ENCODE assay signal across 11 mouse cellular contexts in genomic region chr11:6519491-6520033, GRCm38 (mm10). TPM values are rescaled to one million over a fixed set of nuclear protein-coding genes. Genes with fewer than 3 reads are reported as not detected.
DNase-seq lines count a peak whose midpoint lies in the region; ATAC-seq and TF ChIP-seq lines count a peak whose summit lies in the region.
"Had no signal": no experiment of that assay in that cellular context is flagged by ENCODE, and none has a peak within 500 bp of the region (broad histone marks: within the 10 kb centered on the region; RNA-seq: fewer than 3 reads in every experiment).

No protein-coding gene starts in this region.

- ATAC-seq in stomach, embryonic 15.5 days (ENCODE audit: insufficient read depth, low FRiP score, low read depth) = no peak
- ATAC-seq in stomach, postnatal 0 days (ENCODE audit: low FRiP score, low TSS enrichment) = no peak
- ATAC-seq in intestine, embryonic 15.5 days = peak; percentile 32
- ATAC-seq in monocyte, adult 5-6 weeks (replicated peaks; ENCODE audit: insufficient number of reproducible peaks, low FRiP score, low TSS enrichment, poor library complexity, severe bottlenecking) = peak; percentile 54

- H3K4me3 ChIP-seq in stomach, embryonic 15.5 days (replicated peaks) = peak overlapping the region; percentile 2; the same call in 1 of the 2 replicates
- no peak overlapping the region for H3K4me3 ChIP-seq in stomach, postnatal 0 days (ENCODE audit: low read depth, low read length)
- H3K4me3 ChIP-seq in intestine, embryonic 15.5 days (replicated peaks) = no peak overlapping the region
- H3K4me3 ChIP-seq: midbrain, embryonic 12.5 days had no signal

- WGBS in stomach, embryonic 15.5 days = 62% methylated on average over 11 of the region's 11 CpGs
- WGBS in stomach, postnatal 0 days = 53% methylated on average over 11 of the region's 11 CpGs
- 64% methylated on average over 11 of the region's 11 CpGs for WGBS in intestine, embryonic 15.5 days

- H3K27ac ChIP-seq in stomach, embryonic 15.5 days = no peak overlapping the region
- no peak overlapping the region for H3K27ac ChIP-seq in stomach, postnatal 0 days (replicated peaks)
- no peak overlapping the region for H3K27ac ChIP-seq in intestine, embryonic 15.5 days
- H3K27ac ChIP-seq: midbrain, embryonic 12.5 days had no signal

- H3K4me1 ChIP-seq in stomach, embryonic 15.5 days = no peaks in the 10 kb centered on the region
- no peaks in the 10 kb centered on the region for H3K4me1 ChIP-seq in stomach, postnatal 0 days (replicated peaks; ENCODE audit: control insufficient read depth, insufficient read depth)
- peaks cover 6% of the 10 kb centered on the region; the same call in 1 of the 2 replicates for H3K4me1 ChIP-seq in intestine, embryonic 15.5 days (replicated peaks)
- H3K4me1 ChIP-seq: midbrain, embryonic 12.5 days had no signal

- no peak for DNase-seq in stomach, postnatal 0 days (ENCODE audit: low spot score)
- DNase-seq in adipocyte (ENCODE audit: low spot score) = no peak
- no peak for DNase-seq in left cerebral cortex, adult 11 months (ENCODE audit: low spot score)
- DNase-seq in kidney, postnatal 4 days = no peak
- DNase-seq in cerebellum, adult 9-10 months = no peak
- DNase-seq: cerebellum, adult 2 months; right cerebral cortex, postnatal 4 days had no signal

- no peaks in the 10 kb centered on the region for H3K27me3 ChIP-seq in stomach, embryonic 15.5 days (replicated peaks)
- no peaks in the 10 kb centered on the region for H3K27me3 ChIP-seq in stomach, postnatal 0 days (ENCODE audit: control insufficient read depth, insufficient read depth, low read length)
- H3K27me3 ChIP-seq in intestine, embryonic 15.5 days (replicated peaks) = no peaks in the 10 kb centered on the region
- H3K27me3 ChIP-seq: midbrain, embryonic 12.5 days had no signal

- H3K4me2 ChIP-seq in stomach, embryonic 15.5 days = no peak overlapping the region
- no peak overlapping the region for H3K4me2 ChIP-seq in stomach, postnatal 0 days (replicated peaks; ENCODE audit: low read depth)
- H3K4me2 ChIP-seq in intestine, embryonic 15.5 days (replicated peaks) = no peak overlapping the region
- H3K4me2 ChIP-seq: midbrain, embryonic 12.5 days had no signal

- no peak for TF ChIP-seq CTCF in stomach, postnatal 0 days (IDR thresholded peaks at IDR 0.05; ENCODE audit: low read depth)

- no peak overlapping the region for H3K9ac ChIP-seq in stomach, embryonic 15.5 days
- H3K9ac ChIP-seq in stomach, postnatal 0 days (ENCODE audit: low read length) = no peak overlapping the region
- H3K9ac ChIP-seq in intestine, embryonic 15.5 days = no peak overlapping the region
- H3K9ac ChIP-seq: midbrain, embryonic 12.5 days had no signal

- H3K36me3 ChIP-seq in stomach, embryonic 15.5 days = peaks cover 4% of the 10 kb centered on the region
- peaks cover under 1% of the 10 kb centered on the region; the same call in 1 of the 2 replicates for H3K36me3 ChIP-seq in stomach, postnatal 0 days (ENCODE audit: control insufficient read depth, insufficient read depth, low read length)
- peaks cover 4% of the 10 kb centered on the region; the same call in 1 of the 2 replicates for H3K36me3 ChIP-seq in intestine, embryonic 15.5 days

- no peaks in the 10 kb centered on the region for H3K9me3 ChIP-seq in stomach, embryonic 15.5 days
- H3K9me3 ChIP-seq in stomach, postnatal 0 days (ENCODE audit: control insufficient read depth, low read length) = no peaks in the 10 kb centered on the region
- H3K9me3 ChIP-seq in intestine, embryonic 15.5 days = no peaks in the 10 kb centered on the region
- H3K9me3 ChIP-seq: midbrain, embryonic 12.5 days had no signal

- no peak for TF ChIP-seq EP300 in stomach, postnatal 0 days (optimal IDR thresholded peaks at IDR 0.05)

RNA-seq across cellular contexts. Expression of gene Myo1g, which starts 1.2 kb away (rescaled TPM):
- 3.5 and 4.3 TPM in 2 replicates for polyA plus RNA-seq in stomach, embryonic 15.5 days (2015; fragmentation: Nextera tagmentation; extraction: Ambion mirVana)
- 0.77 and 0.85 TPM in 2 replicates for polyA plus RNA-seq in stomach, postnatal 0 days (2015; fragmentation: Nextera tagmentation; extraction: Ambion mirVana)
- polyA plus RNA-seq in intestine, embryonic 15.5 days (2015; fragmentation: Nextera tagmentation; extraction: Ambion mirVana) = 1.8 and 1.9 TPM in 2 replicates
- 572 to 636 TPM (median 611 TPM) in 3 replicates for total RNA-seq in monocyte, adult 5-6 weeks (2017)

RNA-seq across cellular contexts. Expression of gene Ccm2, which starts 27.1 kb away (rescaled TPM):
- polyA plus RNA-seq in stomach, embryonic 15.5 days (2015; fragmentation: Nextera tagmentation; extraction: Ambion mirVana) = 75.4 and 76.3 TPM in 2 replicates
- polyA plus RNA-seq in stomach, postnatal 0 days (2015; fragmentation: Nextera tagmentation; extraction: Ambion mirVana) = 45.7 and 45.9 TPM in 2 replicates
- 73.8 and 76.9 TPM in 2 replicates for polyA plus RNA-seq in intestine, embryonic 15.5 days (2015; fragmentation: Nextera tagmentation; extraction: Ambion mirVana)
- 148 to 199 TPM (median 172 TPM) in 3 replicates for total RNA-seq in monocyte, adult 5-6 weeks (2017)

RNA-seq across cellular contexts. Expression of gene Purb, which starts 43.8 kb away (rescaled TPM):
- 28.5 and 28.7 TPM in 2 replicates for polyA plus RNA-seq in stomach, embryonic 15.5 days (2015; fragmentation: Nextera tagmentation; extraction: Ambion mirVana)
- 17.5 and 19.6 TPM in 2 replicates for polyA plus RNA-seq in stomach, postnatal 0 days (2015; fragmentation: Nextera tagmentation; extraction: Ambion mirVana)
- polyA plus RNA-seq in intestine, embryonic 15.5 days (2015; fragmentation: Nextera tagmentation; extraction: Ambion mirVana) = 26.6 and 28.8 TPM in 2 replicates
- 67.4 to 82.3 TPM (median 75.6 TPM) in 3 replicates for total RNA-seq in monocyte, adult 5-6 weeks (2017)

Comparison
In these comparisons a context has a peak if more than half of its experiments do, and no peak if none do; other contexts are left out.
1. ATAC-seq: peak in intestine, embryonic 15.5 days (single experiment) and monocyte, adult 5-6 weeks (single experiment); none in stomach, embryonic 15.5 days (single experiment) and stomach, postnatal 0 days (single experiment).